Mouse (Mus musculus): Measurements from ENCODE around the gene Slc10a3. TPM values are rescaled to one million over a fixed set of nuclear protein-coding genes. Genes with fewer than 3 reads are reported as not detected.
"Not testable (repeated sequence)": the region's sequence is repeated elsewhere in the genome, so short reads cannot be mapped to it uniquely, and the experiment has no call there.

Gene Slc10a3
- 10 to 100 TPM; 12.4 to 15.9 TPM for total RNA-seq (2021)
- long read RNA-seq, experiment 1, transcript Slc10a3-202 (2 exons, 1,910 nt): minor isoform, 7 of 20 reads
- long read RNA-seq, experiment 1, transcript Slc10a3-201 (3 exons, 2,023 nt): major isoform, 9 of 20 reads
- long read RNA-seq, experiment 1, partial matches to known transcripts: 0 of 20 reads
- long read RNA-seq, experiment 1, other reads (novel, unspliced or antisense): 4 of 20 reads
- long read RNA-seq, experiment 2, transcript Slc10a3-201 (3 exons, 2,023 nt): major isoform, 6 of 12 reads
- long read RNA-seq, experiment 2, transcript Slc10a3-202 (2 exons, 1,910 nt): major isoform, 6 of 12 reads
- long read RNA-seq, experiment 2, partial matches to known transcripts: 0 of 12 reads
- long read RNA-seq, experiment 2, other reads (novel, unspliced or antisense): 0 of 12 reads

- peak; percentile 90 for DNase-seq
Observed at GRCm38 (mm10) chrX:74372888-74373549, at the start of gene Slc10a3, which contains the start of gene Ubl4a. Gene Slc10a3 (minus strand): TSS chrX:74373349. Gene Ubl4a (minus strand): TSS chrX:74373218.

GRCm38 (mm10) chrX:74413377-74413776 is 40.2 kb upstream of the Slc10a3 start:
- peak; percentile 73 for DNase-seq

- DNase-seq: no peak
Observed at GRCm38 (mm10) chrX:74408340-74408739, 35.2 kb upstream of the Slc10a3 start.

GRCm38 (mm10) chrX:74400136-74400535 is 27.0 kb upstream of the Slc10a3 start:
- no peak for DNase-seq

GRCm38 (mm10) chrX:74392535-74393443 is 19.6 kb upstream of the Slc10a3 start, which contains the start of the genes Fam3a and Ikbkg:
Gene Fam3a (minus strand): TSS chrX:74393272.
Gene Ikbkg (plus strand): TSS chrX:74393290.
- peak; percentile 86 for DNase-seq

GRCm38 (mm10) chrX:74388153-74388552 is 15.0 kb upstream of the Slc10a3 start:
- no peak for DNase-seq

- no peak for DNase-seq
Observed at GRCm38 (mm10) chrX:74384451-74384850, 11.3 kb upstream of the Slc10a3 start.

- peak; percentile 85 for DNase-seq
Observed at GRCm38 (mm10) chrX:74368209-74368909, 4.8 kb downstream of the Slc10a3 start.

- no peak for DNase-seq
Observed at GRCm38 (mm10) chrX:74367512-74367911, 5.6 kb downstream of the Slc10a3 start.

- DNase-seq: no peak
Observed at GRCm38 (mm10) chrX:74359171-74359570, 14.0 kb downstream of the Slc10a3 start.

GRCm38 (mm10) chrX:74357069-74357468 is 16.1 kb downstream of the Slc10a3 start:
- not testable (repeated sequence) for DNase-seq

GRCm38 (mm10) chrX:74353467-74353770 is 19.7 kb downstream of the Slc10a3 start, which contains the start of gene Lage3:
Gene Lage3 (minus strand): TSS chrX:74353618.
- peak; percentile 85 for DNase-seq

- DNase-seq: no peak
Observed at GRCm38 (mm10) chrX:74352645-74353466, 20.3 kb downstream of the Slc10a3 start.

GRCm38 (mm10) chrX:74330166-74330930 is 42.8 kb downstream of the Slc10a3 start:
- no peak for DNase-seq

GRCm38 (mm10) chrX:74329215-74329671 is 43.9 kb downstream of the Slc10a3 start:
- no peak for DNase-seq

GRCm38 (mm10) chrX:74328725-74329161 is 44.4 kb downstream of the Slc10a3 start, which contains the start of gene Plxna3:
Gene Plxna3 (plus strand): TSS chrX:74329066.
- peak; percentile 83 for DNase-seq

Data from adrenal gland, postnatal 10 days (tissue).